Mouse (Mus musculus) ES-Bruce4 (cell line): ENCODE measurements at regions not wholly inside any gene's neighbourhood (a gene's known extent, or its start where the extent isn't known, plus 50 kb on each side); places are given as distances from the start of the nearest gene placed in this dataset.

Source experiments
- CTCF ChIP-seq: IDR thresholded peaks from one replicate; pipeline ENCODE4 v1.8.1; 2011; ENCODE audit warnings: low read depth, low read length
- EP300 ChIP-seq: IDR thresholded peaks from 2 replicates; pipeline ENCODE4 v1.6.1; 2011; ENCODE audit warnings: low read depth, low read length; ENCODE audit not compliant: insufficient read depth
- POLR2A ChIP-seq: IDR thresholded peaks from one replicate; pipeline ENCODE4 v1.8.1; 2011; ENCODE audit warnings: low read length; ENCODE audit not compliant: insufficient read depth

DNA sequence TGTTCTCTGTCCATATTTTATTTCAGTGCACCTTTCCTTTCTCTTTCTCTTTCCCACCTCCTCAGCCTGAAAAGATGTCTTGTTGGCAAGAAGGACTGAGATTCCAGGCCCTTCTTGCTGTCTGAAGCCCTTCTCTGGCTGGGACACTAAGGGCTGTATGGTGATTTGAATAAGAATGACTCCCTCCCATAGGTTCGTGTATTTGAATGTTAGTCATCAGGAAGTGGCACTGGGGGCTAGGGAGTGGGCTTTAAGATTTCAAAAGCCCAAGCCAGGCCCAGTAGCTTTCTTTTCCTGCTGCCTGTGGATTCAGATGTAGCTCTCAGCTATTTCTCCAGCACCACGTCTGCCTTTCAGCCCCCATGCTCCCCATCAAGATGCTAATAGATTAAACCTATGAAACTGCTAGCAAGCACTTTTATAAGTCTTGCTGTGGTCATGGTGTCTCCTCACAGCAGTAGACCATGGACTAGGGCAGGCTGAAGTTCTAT lies 66.3 kb upstream of the Tle4 start:
- peak; percentile 94 for TF ChIP-seq EP300
- TF ChIP-seq CTCF = no peak
- no peak for TF ChIP-seq POLR2A
